Mouse (Mus musculus) embryonic facial prominence, embryonic 12.5 days (tissue): ENCODE measurements at regions not wholly inside any gene's neighbourhood (a gene's known extent, or its start where the extent isn't known, plus 50 kb on each side); places are given as distances from the start of the nearest gene placed in this dataset.

Experiments
- ATAC-seq: fragments of 200-750 bp; cut with Nextera tagmentation; 2 replicates; pipeline ENCODE4 v1.8.0; 2017; ENCODE audit not compliant: insufficient number of reproducible peaks, insufficient read depth, low FRiP score, low TSS enrichment
- H3K27ac ChIP-seq: fragments of 300-500 bp; sonication (generic); 2 replicates; pipeline ENCODE4 v1.5.1; 2016; ENCODE audit warnings: mild to moderate bottlenecking
- H3K27me3 ChIP-seq: fragments of 300-500 bp; sonication (generic); 2 replicates; pipeline ENCODE4 v1.6.1; 2016; ENCODE audit warnings: mild to moderate bottlenecking, moderate library complexity
- H3K36me3 ChIP-seq: fragments of 300-500 bp; sonication (generic); 2 replicates; pipeline ENCODE4 v1.6.1; 2016; ENCODE audit warnings: mild to moderate bottlenecking
- H3K4me1 ChIP-seq: fragments of 300-500 bp; sonication (generic); 2 replicates; pipeline ENCODE4 v1.6.1; 2016
- H3K4me2 ChIP-seq: fragments of 300-500 bp; sonication (generic); replicated peaks from 2 replicates; pipeline ENCODE4 v1.6.1; 2016; ENCODE audit warnings: mild to moderate bottlenecking, moderate library complexity
- H3K4me3 ChIP-seq: fragments of 300-500 bp; sonication (generic); 2 replicates; pipeline ENCODE4 v1.5.1; 2016; ENCODE audit warnings: mild to moderate bottlenecking
- H3K9ac ChIP-seq: fragments of 300-500 bp; sonication (generic); 2 replicates; pipeline ENCODE4 v1.6.1; 2016; ENCODE audit warnings: mild to moderate bottlenecking, moderate library complexity
- H3K9me3 ChIP-seq: fragments of 300-500 bp; sonication (generic); 2 replicates; pipeline ENCODE4 v1.6.1; 2016; ENCODE audit warnings: mild to moderate bottlenecking, moderate library complexity
- WGBS: fragments of 180-500 bp; shearing (Covaris S2); methylation state at CpG from one replicate; pipeline ENCODE4 v1.1.7; 2016; 5-methylcytosine and 5-hydroxymethylcytosine counted together

DNA sequence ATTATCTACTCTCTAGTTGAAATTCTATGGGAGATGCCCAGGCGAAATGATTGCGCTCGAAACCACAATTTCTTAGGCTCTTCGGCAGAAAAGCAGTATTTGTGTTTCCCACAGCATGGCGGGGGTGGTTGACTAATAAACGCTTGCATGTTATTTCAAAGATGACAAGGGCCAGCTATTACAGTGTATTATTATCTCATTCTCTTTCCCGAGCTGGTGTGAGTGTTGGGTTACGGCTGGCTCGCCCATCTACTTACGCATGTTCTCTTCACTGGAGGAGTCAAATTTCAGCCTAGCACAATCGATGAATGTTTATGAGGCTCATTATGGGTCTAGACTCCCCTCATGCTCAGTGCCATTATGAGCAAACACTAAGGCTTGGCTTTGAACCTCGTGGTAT is 51.2 kb upstream of the Tmem26 start:
- 49% methylated on average over 12 of the region's 12 CpGs for WGBS
- Histone ChIP-seq H3K27ac (no peak overlapping the region), H3K4me3 (no peak overlapping the region), H3K4me1 (peaks cover 12% of the 10 kb centered on the region), H3K9ac (no peak overlapping the region), H3K36me3 (no peaks in the 10 kb centered on the region), H3K27me3 (no peaks in the 10 kb centered on the region), H3K4me2 (no peak overlapping the region), H3K9me3 (no peaks in the 10 kb centered on the region)
- no peak for ATAC-seq

DNA sequence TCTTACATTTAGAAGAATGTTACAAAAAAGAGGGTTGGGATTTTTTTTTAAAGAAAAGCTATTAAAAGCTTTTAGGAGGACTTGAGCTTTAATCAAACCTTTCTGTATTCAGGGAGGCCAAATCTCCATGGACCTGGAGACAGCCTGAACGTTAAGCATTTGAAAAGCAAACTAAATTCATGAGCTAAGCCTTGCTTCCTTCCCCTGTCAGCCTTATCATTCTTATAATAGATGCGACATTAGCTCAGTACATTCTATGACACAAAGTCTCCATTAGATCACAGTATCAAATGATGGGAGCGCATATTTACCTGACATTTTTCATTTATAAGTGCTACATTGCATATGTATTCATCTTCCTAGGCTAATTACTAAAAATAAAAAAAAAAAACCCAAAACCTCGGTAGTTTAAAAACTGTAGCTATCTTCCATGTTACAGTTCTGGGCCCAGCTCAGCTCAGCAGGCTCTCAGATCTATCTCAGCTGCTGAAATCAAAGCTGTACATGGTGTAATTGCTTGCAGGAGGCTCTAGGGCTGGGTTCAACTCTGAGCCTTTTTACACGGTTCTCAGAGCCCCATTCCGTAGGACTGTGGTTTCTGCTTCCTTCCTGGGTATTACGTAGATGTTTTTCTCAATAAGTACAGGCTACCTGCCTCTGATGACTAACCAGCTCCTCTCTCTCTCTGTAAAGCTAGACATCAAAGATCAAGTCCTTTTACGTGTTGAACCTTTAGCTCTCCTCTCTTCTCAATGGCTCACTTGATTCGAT is 50.2 kb upstream of the Tmem26 start:
- WGBS = 54% methylated on average over 9 of the region's 9 CpGs
- H3K9me3 ChIP-seq = no peaks in the 10 kb centered on the region
- no peak overlapping the region; the same call in 1 of the 2 replicates for H3K27ac ChIP-seq
- H3K36me3 ChIP-seq = no peaks in the 10 kb centered on the region
- H3K4me3 ChIP-seq = no peak overlapping the region
- H3K4me2 ChIP-seq = no peak overlapping the region
- H3K9ac ChIP-seq = no peak overlapping the region
- H3K4me1 ChIP-seq = peaks cover 12% of the 10 kb centered on the region
- ATAC-seq = peak; percentile 84
- H3K27me3 ChIP-seq = no peaks in the 10 kb centered on the region
